Mouse (Mus musculus) embryo, embryonic 10 days (tissue): ENCODE measurements around the gene Nup62.

Experiments used
- DNase-seq: peaks from one replicate; pipeline ENCODE4 v3.0.0-alpha.2; 2015; ENCODE audit warnings: low spot score

Gene Nup62

GRCm38 (mm10) chr7:44815721-44816469 lies at the start of gene Nup62, which contains the start of gene Il4i1:
Gene Nup62, plus strand, starts transcription at chr7:44816088.
Gene Il4i1, plus strand, starts transcription at chr7:44816387.
- peak; percentile 99 for DNase-seq

GRCm38 (mm10) chr7:44768129-44768528 lies 47.8 kb upstream of the Nup62 start:
- DNase-seq = no peak

DNA sequence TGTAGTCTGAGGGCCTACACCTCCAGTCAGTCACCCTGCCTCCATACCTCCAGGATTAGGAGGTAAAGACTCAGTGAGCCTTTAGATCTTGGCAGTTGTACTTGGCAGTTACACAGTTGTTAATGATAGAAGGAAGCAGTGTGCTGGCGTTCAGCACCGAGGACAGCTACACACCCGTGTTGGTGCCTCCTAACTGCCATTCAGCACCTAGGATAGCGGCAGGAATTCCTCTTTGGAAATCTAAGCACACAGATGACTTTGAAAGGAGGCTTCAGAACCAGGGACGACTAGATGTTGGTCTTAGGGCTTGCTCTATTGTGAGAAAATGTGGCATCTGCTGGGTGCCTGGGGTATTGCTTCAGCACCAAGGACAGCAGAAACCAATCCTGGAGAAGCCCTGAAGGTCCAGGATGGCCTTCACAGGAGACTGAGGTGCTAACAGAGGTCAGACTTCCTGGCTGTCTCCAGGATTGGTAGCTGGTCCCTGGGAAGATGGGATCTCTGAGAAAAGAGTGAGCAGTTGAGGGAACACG lies 45.8 kb upstream of the Nup62 start:
- DNase-seq = peak; percentile 94

DNA sequence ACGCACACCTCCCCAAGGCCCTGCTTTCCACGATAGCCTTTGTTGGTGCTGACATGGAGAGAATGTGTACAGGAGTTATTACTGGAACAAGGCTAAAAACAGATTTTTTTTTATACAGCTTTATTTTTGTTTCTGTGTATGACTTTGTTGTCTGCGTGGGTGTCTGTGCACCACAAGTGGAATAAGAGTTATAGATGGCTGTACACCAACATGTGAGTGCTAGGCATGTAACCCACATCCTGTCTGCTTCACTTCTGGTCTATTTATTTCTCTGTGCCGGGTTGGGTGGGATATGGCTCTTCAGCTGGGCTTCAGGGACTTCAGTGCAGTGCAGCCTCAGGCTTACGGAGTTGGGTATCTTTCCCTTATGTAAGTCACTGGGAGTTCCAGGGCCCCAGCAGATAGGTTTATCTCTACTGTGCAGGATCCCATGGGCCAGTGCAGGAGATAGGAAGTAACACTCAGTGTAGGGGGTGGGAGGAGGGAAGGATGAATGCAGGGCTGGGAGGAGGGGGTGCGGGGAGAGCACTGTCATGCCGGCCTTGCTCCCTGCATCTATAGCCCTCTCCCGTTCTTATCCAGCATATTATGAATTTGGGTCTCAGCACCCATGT lies 43.2 kb upstream of the Nup62 start:
- DNase-seq = no peak

DNA sequence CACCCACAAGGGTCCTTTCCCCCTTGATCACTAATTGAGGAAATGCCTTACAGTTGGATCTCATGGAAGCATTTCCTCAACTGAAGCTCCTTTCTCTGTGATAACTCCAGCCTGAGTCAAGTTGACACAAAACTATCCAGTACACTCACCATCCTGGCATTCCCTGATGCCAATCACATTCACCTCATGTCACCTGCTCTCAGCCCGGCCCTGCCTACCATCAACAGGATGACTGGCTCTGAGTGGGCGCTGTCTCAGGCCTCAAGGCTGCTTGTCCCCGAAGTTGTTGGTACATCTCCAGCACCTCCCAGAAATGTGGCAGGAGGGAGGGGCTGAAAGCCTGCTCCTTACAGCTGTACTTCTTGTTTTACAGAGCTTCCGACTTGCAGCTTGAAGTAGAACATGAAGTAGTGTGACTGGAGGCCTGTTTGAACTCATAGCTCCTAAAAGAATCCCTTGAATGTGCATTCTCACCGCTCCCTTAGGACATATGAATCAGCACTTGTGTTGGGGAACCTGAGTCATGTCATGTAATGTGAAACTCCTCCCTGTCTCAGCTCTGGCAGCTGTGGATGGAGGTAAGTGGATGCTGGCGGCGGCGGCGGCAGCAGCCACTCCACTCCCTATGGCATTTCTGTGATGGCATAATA lies 38.9 kb upstream of the Nup62 start:
- no peak for DNase-seq

- no peak for DNase-seq
Measured at GRCm38 (mm10) chr7:44780101-44780500, 35.8 kb upstream of the Nup62 start.

GRCm38 (mm10) chr7:44789531-44789930 lies 26.4 kb upstream of the Nup62 start:
- DNase-seq = no peak

DNA sequence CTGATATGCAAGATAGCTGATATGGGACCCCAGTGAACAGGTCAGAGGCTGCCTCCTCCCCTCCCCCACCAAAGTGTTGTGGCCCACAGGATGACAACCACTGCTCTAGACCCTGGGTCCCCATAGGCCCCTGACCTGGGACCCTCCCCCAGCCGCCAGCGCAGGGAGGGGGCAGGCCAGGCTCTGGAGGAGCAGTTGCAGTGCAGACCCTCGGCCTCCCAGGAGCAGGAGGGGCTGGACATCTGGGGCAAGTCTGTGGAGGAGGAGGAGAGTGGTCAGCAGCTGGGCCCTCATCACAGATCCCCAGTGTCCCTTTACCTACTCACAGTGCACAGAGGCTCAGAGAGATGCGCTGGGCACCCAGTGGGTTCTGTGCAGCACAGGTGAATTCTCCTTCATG lies 25.8 kb upstream of the Nup62 start:
- no peak for DNase-seq

- DNase-seq = no peak
Measured at GRCm38 (mm10) chr7:44792781-44793180, 23.1 kb upstream of the Nup62 start.

GRCm38 (mm10) chr7:44808927-44809326 lies 7.0 kb upstream of the Nup62 start:
- peak; percentile 2 for DNase-seq

GRCm38 (mm10) chr7:44809466-44809865 lies 6.4 kb upstream of the Nup62 start:
- DNase-seq = peak; percentile 1

- DNase-seq = peak; percentile 1
Measured at GRCm38 (mm10) chr7:44810365-44810764, 5.5 kb upstream of the Nup62 start.

DNA sequence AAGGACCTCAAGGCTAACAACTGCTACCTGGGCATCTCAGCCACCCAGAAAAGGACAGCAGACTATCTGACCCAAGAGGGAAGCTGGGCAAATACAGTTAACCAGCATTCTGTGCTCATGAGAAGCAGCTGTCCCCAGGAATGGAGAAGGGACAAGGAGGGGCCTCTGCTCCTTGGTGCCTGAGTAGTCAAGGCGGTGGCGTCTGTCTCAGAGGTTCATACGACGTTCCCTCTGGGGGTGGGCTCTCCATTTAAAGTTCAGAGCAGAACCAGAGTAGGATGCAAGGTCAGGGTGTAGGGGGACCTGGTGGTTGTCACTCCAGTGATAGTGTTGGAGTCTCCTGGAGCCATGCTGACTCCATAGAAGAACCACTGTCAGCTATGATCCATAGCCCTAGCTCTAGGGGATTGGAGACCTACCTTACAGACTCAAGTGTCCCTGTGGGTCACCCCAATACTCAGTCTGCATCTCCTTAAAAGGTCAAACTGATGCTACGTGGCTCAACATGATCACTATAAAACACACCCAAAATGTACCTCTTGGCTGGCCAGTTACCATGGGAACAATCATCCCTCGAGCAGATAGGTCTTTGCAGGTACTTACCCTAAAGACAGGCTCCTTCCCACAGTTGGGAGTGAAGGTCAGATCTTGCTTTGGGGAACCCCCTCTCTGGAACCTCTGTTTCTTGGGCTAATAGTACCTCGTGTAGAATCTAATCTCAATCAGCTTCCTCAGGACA lies 4.9 kb upstream of the Nup62 start:
- peak; percentile 1 for DNase-seq

GRCm38 (mm10) chr7:44812651-44813325 lies 3.1 kb upstream of the Nup62 start:
- DNase-seq = peak; percentile 2

GRCm38 (mm10) chr7:44813985-44814384 lies 1.9 kb upstream of the Nup62 start:
- DNase-seq = no peak

- DNase-seq = peak; percentile 3
Measured at GRCm38 (mm10) chr7:44814423-44814822, 1.5 kb upstream of the Nup62 start.

DNA sequence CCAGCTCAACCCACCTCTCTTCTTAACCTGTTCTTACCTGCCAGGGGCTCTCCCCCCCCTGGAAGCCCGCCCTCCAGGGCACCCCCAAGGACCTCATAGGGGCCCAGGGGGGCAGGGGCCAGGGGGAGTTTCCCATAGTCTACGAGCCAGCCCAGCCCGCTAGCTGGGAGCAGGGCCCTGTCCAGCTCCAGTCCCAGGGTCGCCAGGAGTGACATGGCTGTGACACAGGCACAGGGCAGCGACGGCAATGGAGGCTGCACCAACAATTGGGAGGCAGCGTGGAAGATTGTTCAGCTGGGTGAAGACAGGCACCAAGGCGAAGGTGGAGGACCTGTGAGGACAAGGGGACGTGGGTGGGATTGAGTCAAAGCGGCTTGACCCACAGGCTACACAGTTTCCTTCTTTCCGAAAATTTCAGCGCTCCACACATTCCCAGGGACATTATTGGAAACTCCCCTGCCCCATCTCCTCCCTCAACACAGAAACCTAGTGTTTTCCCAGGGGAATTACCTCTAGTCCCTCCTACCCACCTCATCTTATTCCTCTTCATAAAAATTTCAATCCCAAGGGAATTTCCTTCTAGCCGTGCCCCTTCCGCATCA lies 835 bp upstream of the Nup62 start:
- DNase-seq = peak; percentile 17

DNA sequence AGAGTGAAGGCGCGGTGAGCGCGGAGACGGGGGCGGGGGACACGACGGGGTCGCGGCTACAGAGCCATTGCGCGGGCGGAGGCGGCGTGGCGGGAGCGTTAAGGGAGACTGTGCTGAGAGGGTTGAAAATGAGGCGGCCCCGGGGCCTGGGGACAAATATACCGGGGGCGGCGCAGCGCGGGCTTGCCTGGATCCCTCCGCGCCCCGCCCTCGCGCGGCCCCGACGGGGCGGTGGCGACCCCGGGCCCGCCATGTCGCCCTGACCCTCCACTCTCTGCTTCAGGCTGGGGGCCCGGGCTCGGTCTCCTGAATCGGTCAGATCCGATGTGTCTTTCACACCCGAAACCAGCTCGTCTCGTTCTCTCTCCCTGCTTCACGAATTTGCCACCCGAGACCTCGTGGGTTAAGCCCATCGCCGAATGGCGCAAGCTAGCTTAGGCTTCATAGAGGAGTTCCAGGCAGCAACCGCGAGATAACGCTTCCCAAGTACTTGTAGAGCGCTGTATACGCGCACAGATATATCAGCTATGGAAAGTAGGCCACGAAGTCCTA lies 658 bp downstream of the Nup62 start, which contains the start of gene Atf5:
Gene Atf5, minus strand, starts transcription at position 189 of the 552 bp plus-strand sequence.
- DNase-seq = peak; percentile 56

DNA sequence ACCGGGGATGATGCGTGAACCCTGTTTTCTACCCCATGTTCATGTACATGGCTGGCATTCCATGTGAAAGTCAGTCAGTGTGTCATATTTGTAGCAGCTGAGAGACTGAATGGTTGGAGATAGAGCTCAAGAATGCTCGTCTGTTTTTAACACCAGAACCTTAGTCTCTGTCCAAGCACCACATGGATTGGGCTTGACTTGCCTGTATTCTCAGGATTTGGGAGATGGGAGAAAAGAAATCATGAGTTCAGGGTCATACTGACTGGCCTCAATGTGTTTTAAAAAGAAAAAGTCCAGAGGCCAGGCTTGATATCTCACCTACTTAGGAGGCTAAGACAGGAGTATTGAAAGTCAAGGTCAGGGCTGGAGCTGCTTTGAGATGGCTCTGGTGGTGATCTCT lies 1.6 kb downstream of the Nup62 start:
- peak; percentile 3 for DNase-seq

- peak; percentile 3 for DNase-seq
Measured at GRCm38 (mm10) chr7:44818164-44818563, 2.3 kb downstream of the Nup62 start.

GRCm38 (mm10) chr7:44818751-44819235 lies 2.9 kb downstream of the Nup62 start:
- DNase-seq = peak; percentile 3
